Mouse (Mus musculus) forebrain, embryonic 11.5 days (tissue): ENCODE results near the gene Gck. TPM values are rescaled to one million over a fixed set of nuclear protein-coding genes. Genes with fewer than 3 reads are reported as not detected.

Source experiments
- ATAC-seq: fragments of 200-750 bp; cut with Nextera tagmentation; replicated peaks from 2 replicates; pipeline ENCODE4 v1.8.0; 2017; ENCODE audit warnings: moderate TSS enrichment; ENCODE audit not compliant: low FRiP score
- DNase-seq: peaks from one replicate; pipeline ENCODE4 v3.0.0-alpha.2; 2017; ENCODE audit warnings: low spot score
- H3K27ac ChIP-seq: fragments of 300-500 bp; sonication (generic); 2 replicates; pipeline ENCODE4 v1.5.1; 2014; ENCODE audit warnings: low read depth, low read length
- H3K27me3 ChIP-seq: fragments of 300-500 bp; sonication (generic); 2 replicates; pipeline ENCODE4 v1.6.1; 2014; ENCODE audit warnings: mild to moderate bottlenecking, low read length, mixed read lengths; ENCODE audit not compliant: control insufficient read depth, insufficient read depth
- H3K36me3 ChIP-seq: fragments of 300-500 bp; sonication (generic); 2 replicates; pipeline ENCODE4 v1.6.1; 2014; ENCODE audit warnings: mild to moderate bottlenecking, low read length, moderate library complexity, mixed read lengths; ENCODE audit not compliant: control insufficient read depth, insufficient read depth
- H3K4me1 ChIP-seq: fragments of 300-500 bp; sonication (generic); replicated peaks from 2 replicates; pipeline ENCODE4 v1.6.1; 2014; ENCODE audit warnings: low read length, mixed read lengths; ENCODE audit not compliant: control insufficient read depth, insufficient read depth
- H3K4me2 ChIP-seq: fragments of 300-500 bp; sonication (generic); 2 replicates; pipeline ENCODE4 v1.6.1; 2014; ENCODE audit warnings: low read depth, mild to moderate bottlenecking, low read length, moderate library complexity, mixed read lengths; ENCODE audit not compliant: severe bottlenecking
- H3K4me3 ChIP-seq: fragments of 300-500 bp; sonication (generic); 2 replicates; pipeline ENCODE4 v1.5.1; 2014; ENCODE audit warnings: low read depth, low read length
- H3K9ac ChIP-seq: fragments of 300-500 bp; sonication (generic); 2 replicates; pipeline ENCODE4 v1.6.1; 2014; ENCODE audit warnings: low read length
- H3K9me3 ChIP-seq: fragments of 300-500 bp; sonication (generic); 2 replicates; pipeline ENCODE4 v1.6.1; 2016; ENCODE audit warnings: low read length, mixed read lengths; ENCODE audit not compliant: control insufficient read depth
- WGBS: fragments of 180-500 bp; shearing (Covaris S2); extraction: QIAGEN DNeasy Blood & Tissue Kit; methylation state at CpG from one replicate; pipeline ENCODE4 v1.1.7; 2014; 5-methylcytosine and 5-hydroxymethylcytosine counted together
- polyA plus RNA-seq: library from polyadenylated mRNA; unstranded; fragments of >200 nt; fragmentation: Nextera tagmentation; extraction: Ambion mirVana; gene quantifications from 2 replicates; pipeline ENCODE4 v1.2.1, GENCODE M21; 2014

Gck gene
- polyA plus RNA-seq, 1 experiment from 2014 or later: 1.8 TPM

DNA sequence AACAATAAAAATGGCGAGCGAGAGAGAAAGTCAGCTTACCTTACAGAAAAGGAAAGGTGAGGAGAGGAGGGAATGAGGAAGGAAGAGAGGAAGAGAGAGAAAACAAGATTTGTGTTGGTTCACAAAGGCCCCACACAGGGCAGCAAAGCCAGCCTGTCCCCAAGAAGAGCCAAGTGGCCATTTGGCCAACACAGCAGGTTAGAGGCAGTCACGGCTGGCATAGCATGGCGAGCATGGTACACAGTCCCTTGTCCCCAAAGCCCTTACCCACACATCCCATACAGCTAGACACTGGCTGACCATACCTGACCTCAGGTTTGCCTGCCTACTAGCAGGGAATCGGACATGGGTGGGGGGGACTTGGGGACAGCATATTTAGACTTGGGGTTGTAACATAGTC is 33.7 kb upstream of the Gck start:
- H3K4me2 ChIP-seq: no peak overlapping the region

DNA sequence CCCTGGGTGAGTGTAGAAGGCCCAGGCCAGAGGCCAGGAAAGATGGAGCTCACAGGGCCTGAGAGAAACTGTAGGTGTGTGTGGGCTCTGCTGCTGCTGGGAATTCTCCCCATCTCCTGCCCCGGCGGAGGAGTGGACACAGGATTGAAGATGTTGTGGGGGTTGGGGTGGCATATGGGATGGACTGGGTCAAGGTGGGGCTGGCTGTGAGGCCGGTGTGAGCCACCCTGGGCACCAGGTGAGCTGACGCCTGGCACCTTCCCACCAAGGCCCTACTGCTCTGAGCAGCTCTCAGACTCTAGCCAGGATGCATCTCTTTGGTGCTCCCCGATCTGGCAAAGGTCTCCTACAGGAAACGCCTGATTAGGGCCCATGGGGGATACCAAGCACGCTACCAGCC is 31.4 kb upstream of the Gck start:
- H3K9ac ChIP-seq: no peak overlapping the region
- WGBS: 90% methylated on average over 7 of the region's 7 CpGs
- no peaks in the 10 kb centered on the region for H3K9me3 ChIP-seq
- H3K4me3 ChIP-seq: no peak overlapping the region
- no peaks in the 10 kb centered on the region for H3K27me3 ChIP-seq
- no peak overlapping the region for H3K4me2 ChIP-seq
- H3K27ac ChIP-seq: no peak overlapping the region
- H3K4me1 ChIP-seq: no peaks in the 10 kb centered on the region
- H3K36me3 ChIP-seq: no peaks in the 10 kb centered on the region
- ATAC-seq (no peak), DNase-seq (no peak)

More for the DNA sequence above, 33.7 kb upstream of the Gck start:
- H3K27me3 ChIP-seq: no peaks in the 10 kb centered on the region
- H3K27ac ChIP-seq: no peak overlapping the region
- DNase-seq (no peak), ATAC-seq (no peak)
- H3K9me3 ChIP-seq: no peaks in the 10 kb centered on the region
- H3K4me1 ChIP-seq: no peaks in the 10 kb centered on the region
- H3K9ac ChIP-seq: no peak overlapping the region
- H3K4me3 ChIP-seq: no peak overlapping the region
- 93% methylated on average over 5 of the region's 5 CpGs for WGBS
- no peaks in the 10 kb centered on the region for H3K36me3 ChIP-seq

DNA sequence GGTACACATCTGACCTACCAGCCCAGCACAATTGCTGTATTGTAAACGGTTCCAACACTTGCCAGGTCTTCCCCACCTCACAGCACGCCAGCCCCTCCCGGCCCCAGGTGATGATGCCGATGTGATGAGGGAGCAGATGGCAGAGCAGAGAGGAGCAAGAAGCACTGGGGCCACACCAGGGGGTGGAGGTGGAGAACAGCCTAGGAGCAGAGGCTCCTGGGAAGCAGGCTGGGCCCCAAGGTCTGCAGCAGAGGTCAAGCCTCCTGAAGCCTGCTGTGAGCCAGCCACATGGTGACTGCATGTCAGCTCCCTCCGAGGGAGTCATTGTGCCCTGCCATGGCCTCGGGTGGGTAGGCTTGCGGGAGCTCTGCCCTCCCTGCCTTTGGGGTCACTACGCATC is 30.7 kb upstream of the Gck start:
- DNase-seq: no peak
- Histone ChIP-seq H3K27me3 (no peaks in the 10 kb centered on the region), H3K36me3 (no peaks in the 10 kb centered on the region), H3K9me3 (no peaks in the 10 kb centered on the region), H3K9ac (no peak overlapping the region), H3K4me2 (no peak overlapping the region), H3K27ac (no peak overlapping the region), H3K4me1 (no peaks in the 10 kb centered on the region), H3K4me3 (no peak overlapping the region)
- ATAC-seq: no peak
- 73% methylated on average over 8 of the region's 8 CpGs for WGBS

DNA sequence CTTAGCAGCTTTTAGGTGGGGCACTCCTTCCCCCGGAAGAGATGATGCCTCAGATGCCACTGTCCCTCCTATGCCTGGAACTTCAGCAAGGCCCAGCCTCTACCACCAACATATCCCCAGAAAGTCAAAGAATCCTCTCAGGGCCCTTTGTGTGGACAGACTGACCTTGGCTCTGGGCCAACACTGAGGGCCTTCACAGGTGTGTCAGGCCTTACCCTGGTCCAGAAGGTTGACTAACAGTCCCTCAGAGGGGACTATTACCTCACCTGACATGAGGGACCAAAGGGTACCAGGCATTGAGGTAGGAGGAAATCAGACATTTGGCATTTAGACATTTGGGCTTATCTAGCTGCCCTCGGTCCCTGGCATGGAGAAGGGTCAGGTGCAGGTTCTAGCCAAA is 30.2 kb upstream of the Gck start:
- Histone ChIP-seq H3K4me1 (no peaks in the 10 kb centered on the region), H3K9ac (no peak overlapping the region), H3K4me3 (no peak overlapping the region), H3K4me2 (no peak overlapping the region), H3K27me3 (no peaks in the 10 kb centered on the region), H3K9me3 (no peaks in the 10 kb centered on the region), H3K27ac (no peak overlapping the region), H3K36me3 (no peaks in the 10 kb centered on the region)
- DNase-seq (no peak), ATAC-seq (no peak)
- 93% methylated on average over 2 of the region's 2 CpGs for WGBS

DNA sequence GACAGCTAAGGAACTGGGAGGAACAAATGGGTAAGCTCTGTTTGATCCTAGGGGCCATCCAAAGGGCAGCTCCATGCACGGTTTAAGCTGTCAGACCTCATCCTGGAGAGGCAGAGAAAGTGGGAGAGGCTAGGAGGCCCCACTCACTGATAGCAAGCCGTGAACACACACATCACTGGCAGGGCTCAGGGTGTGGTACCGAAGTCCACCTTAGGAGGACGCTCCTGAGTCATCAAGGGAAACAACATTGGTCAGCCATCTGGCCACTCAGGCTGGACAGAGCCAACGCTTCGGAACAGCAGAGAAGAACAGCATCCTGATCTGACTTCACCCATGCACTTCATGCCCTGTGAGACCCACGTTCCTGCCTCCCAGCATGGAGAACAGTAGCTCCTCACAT is 29.2 kb upstream of the Gck start:
- no peaks in the 10 kb centered on the region for H3K27me3 ChIP-seq
- no peak overlapping the region for H3K4me3 ChIP-seq
- H3K9me3 ChIP-seq: no peaks in the 10 kb centered on the region
- WGBS: 87% methylated on average over 7 of the region's 7 CpGs
- DNase-seq (no peak), ATAC-seq (no peak)
- H3K9ac ChIP-seq: no peak overlapping the region
- no peak overlapping the region for H3K27ac ChIP-seq
- H3K36me3 ChIP-seq: no peaks in the 10 kb centered on the region
- no peaks in the 10 kb centered on the region for H3K4me1 ChIP-seq
- H3K4me2 ChIP-seq: no peak overlapping the region

DNA sequence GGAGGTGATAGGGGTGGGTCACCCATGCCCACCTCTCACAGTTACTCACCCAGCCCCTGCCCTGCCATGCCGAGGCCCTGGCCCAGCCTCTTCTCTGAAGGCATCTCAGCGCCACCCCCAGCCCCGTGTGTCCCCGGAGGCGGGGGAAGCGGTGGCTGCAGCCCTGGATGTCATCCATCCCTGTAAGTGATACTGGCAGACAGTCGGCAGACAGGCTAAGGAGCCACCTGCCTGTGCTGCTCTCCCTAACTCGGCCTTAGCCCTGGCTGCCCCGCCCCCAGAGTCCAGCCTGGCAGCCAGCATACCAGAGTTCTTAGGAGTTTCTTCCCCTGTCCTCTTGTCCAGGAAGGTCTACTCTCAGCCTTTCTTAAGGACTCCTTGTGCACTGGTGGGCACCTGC is 26.2 kb upstream of the Gck start:
- H3K27me3 ChIP-seq: no peaks in the 10 kb centered on the region
- no peaks in the 10 kb centered on the region for H3K9me3 ChIP-seq
- H3K9ac ChIP-seq: no peak overlapping the region
- ATAC-seq (no peak), DNase-seq (no peak)
- H3K4me1 ChIP-seq: no peaks in the 10 kb centered on the region
- no peak overlapping the region for H3K4me2 ChIP-seq
- no peaks in the 10 kb centered on the region; the same call in 1 of the 2 replicates for H3K36me3 ChIP-seq
- H3K4me3 ChIP-seq: no peak overlapping the region
- H3K27ac ChIP-seq: no peak overlapping the region
- WGBS: 28% methylated on average over 9 of the region's 9 CpGs

DNA sequence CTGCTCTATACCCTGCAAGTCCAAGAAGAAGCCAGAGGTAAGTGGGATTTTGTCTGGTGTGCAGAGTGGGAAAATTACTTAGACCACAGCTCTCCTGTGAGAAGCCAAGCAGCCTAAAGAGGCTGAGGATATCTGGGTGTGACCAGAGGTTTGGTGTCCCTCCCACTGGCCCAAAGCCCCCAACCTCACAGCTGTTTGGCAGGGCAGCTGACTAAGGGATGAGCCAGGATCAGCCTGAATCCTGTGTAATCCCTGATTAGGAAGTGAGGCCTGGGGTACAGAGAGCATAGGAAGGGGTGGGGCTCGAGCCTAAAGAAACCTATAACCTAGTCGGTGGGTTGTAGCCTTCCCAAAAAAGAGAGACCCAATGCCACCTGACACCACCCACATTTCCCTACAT is 25.2 kb upstream of the Gck start:
- no peaks in the 10 kb centered on the region for H3K4me1 ChIP-seq
- ATAC-seq (no peak), DNase-seq (no peak)
- no peak overlapping the region for H3K27ac ChIP-seq
- H3K27me3 ChIP-seq: no peaks in the 10 kb centered on the region
- WGBS: 61% methylated on average over 2 of the region's 2 CpGs
- H3K9me3 ChIP-seq: no peaks in the 10 kb centered on the region
- no peak overlapping the region for H3K4me3 ChIP-seq
- no peak overlapping the region for H3K9ac ChIP-seq
- H3K4me2 ChIP-seq: no peak overlapping the region
- H3K36me3 ChIP-seq: no peaks in the 10 kb centered on the region; the same call in 1 of the 2 replicates

DNA sequence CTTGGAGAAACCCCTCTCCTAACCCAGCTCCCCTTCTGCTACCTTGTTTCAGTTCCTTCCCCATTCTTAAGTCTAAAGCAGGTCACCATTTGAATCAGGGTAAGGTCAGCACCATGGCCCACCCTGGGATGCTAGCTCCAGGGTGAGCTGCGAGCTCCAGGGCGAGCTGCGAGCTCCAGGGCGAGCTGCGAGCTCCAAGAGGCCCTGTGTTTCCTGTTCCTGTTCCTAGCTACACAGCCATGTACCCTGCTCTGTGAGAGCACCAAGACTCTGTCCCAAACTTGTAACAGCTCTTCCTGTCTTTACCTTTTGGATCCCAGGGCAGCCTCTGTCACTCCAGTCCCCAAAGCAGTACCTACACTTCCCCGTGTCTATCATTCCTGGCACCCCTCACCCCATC is 24.2 kb upstream of the Gck start:
- DNase-seq (no peak), ATAC-seq (no peak)
- H3K36me3 ChIP-seq: no peaks in the 10 kb centered on the region; the same call in 1 of the 2 replicates
- WGBS: 78% methylated on average over 6 of the region's 6 CpGs
- H3K4me3 ChIP-seq: no peak overlapping the region
- H3K9me3 ChIP-seq: no peaks in the 10 kb centered on the region
- no peak overlapping the region for H3K4me2 ChIP-seq
- H3K27ac ChIP-seq: no peak overlapping the region
- H3K9ac ChIP-seq: no peak overlapping the region
- H3K4me1 ChIP-seq: no peaks in the 10 kb centered on the region
- H3K27me3 ChIP-seq: no peaks in the 10 kb centered on the region

DNA sequence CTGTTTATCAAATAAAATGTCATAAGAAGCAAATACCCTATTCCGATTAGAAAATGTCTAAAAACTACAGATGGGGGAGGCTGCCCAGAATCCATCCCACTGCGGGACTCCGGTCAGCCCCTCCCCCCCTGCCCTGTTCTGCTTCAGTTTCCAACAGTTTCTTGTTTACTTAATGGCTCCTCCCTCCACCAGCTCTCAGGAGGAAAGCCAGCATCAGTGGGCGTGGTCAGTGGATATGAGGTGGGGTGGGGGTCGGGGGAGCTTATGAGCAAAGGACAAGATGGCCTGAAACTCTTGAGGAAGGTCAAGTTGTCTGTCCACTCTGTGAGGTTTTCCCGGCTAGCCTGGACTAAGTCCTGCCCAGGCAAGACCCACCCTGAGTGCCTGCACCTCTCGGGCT is 23.3 kb upstream of the Gck start:
- no peak overlapping the region for H3K4me2 ChIP-seq
- DNase-seq: no peak
- no peak overlapping the region for H3K27ac ChIP-seq
- H3K36me3 ChIP-seq: peaks cover 2% of the 10 kb centered on the region; the same call in 1 of the 2 replicates
- WGBS: 59% methylated on average over 7 of the region's 7 CpGs
- no peak overlapping the region for H3K9ac ChIP-seq
- no peaks in the 10 kb centered on the region for H3K4me1 ChIP-seq
- H3K4me3 ChIP-seq: no peak overlapping the region
- H3K9me3 ChIP-seq: no peaks in the 10 kb centered on the region
- ATAC-seq: no peak
- H3K27me3 ChIP-seq: no peaks in the 10 kb centered on the region
